Mouse (Mus musculus) left cerebral cortex, adult 11 months (tissue): ENCODE results near the gene Muc5ac.

Source experiments
- DNase-seq: peaks from one replicate; pipeline ENCODE4 v3.0.0; 2022; ENCODE audit warnings: low spot score

Gene Muc5ac

GRCm38 (mm10) chr7:141835941-141836340 lies 47.2 kb downstream of the Muc5ac start:
- DNase-seq = no peak

- no peak for DNase-seq
These were observed 47.7 kb downstream of the Muc5ac start for GRCm38 (mm10) chr7:141836423-141836822.

DNA sequence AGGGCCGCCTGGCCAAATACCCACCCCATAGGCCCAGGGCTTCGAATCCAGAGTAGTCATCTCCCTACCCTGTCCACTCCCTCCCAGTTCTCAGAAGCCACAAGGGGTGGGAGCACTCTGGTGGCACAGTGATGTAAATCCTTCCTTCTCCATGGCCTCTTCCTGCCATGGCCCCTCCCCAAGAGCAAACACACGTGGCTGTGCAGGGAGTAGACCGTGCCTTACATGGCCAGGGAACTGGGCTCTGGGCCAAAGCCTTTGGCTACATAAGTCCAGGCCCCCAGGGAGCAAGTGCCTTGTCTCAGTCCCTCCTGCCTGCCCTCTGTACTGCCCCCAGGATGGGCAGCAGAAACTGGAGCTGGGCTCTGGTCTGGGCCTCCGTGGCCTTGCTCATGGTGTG lies 50.0 kb downstream of the Muc5ac start, which contains the start of gene Muc5b:
Gene Muc5b, plus strand, starts transcription at position 292 of the 400 bp plus-strand sequence.
- DNase-seq = no peak

DNA sequence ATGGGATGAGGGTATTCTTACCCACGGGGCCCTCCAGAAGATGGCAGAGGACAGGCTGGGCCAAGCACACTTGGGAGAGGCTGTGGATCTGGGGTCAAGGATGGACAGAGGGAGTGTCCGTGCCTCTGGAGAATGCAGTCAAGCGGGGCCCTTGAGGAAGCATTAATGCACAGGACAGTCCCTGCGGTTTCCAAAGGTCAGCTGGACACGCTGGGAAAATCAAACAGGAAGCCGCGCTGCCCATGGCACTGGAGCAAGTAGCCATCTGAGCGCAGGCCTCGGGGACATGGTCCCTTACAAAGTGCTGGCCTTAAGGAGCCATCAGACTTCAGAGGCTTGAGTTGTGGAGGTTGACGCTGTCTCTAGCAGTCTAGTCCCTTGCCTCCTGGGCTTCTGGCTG lies 51.6 kb downstream of the Muc5ac start:
- DNase-seq = no peak

GRCm38 (mm10) chr7:141861046-141861445 lies 72.3 kb downstream of the Muc5ac start:
- no peak for DNase-seq
